Mouse (Mus musculus) midbrain, embryonic 15.5 days (tissue): ENCODE measurements around the gene Pakap. TPM values are rescaled to one million over a fixed set of nuclear protein-coding genes. Genes with fewer than 3 reads are reported as not detected.

ENCODE experiments used
- ATAC-seq: fragments of 200-750 bp; cut with Nextera tagmentation; replicated peaks from 2 replicates; pipeline ENCODE4 v1.8.0; 2017; ENCODE audit warnings: moderate TSS enrichment
- H3K27ac ChIP-seq: fragments of 300-500 bp; sonication (generic); 2 replicates; pipeline ENCODE4 v1.5.1; 2015; ENCODE audit warnings: mild to moderate bottlenecking, inconsistent platforms
- H3K27me3 ChIP-seq: fragments of 300-500 bp; sonication (generic); replicated peaks from 2 replicates; pipeline ENCODE4 v1.6.1; 2015; ENCODE audit warnings: inconsistent platforms
- H3K36me3 ChIP-seq: fragments of 300-500 bp; sonication (generic); replicated peaks from 2 replicates; pipeline ENCODE4 v1.6.1; 2015; ENCODE audit warnings: inconsistent platforms
- H3K4me1 ChIP-seq: fragments of 300-500 bp; sonication (generic); 2 replicates; pipeline ENCODE4 v1.6.1; 2015; ENCODE audit warnings: inconsistent platforms
- H3K4me2 ChIP-seq: fragments of 300-500 bp; sonication (generic); 2 replicates; pipeline ENCODE4 v1.6.1; 2015; ENCODE audit warnings: inconsistent platforms, mild to moderate bottlenecking, moderate library complexity
- H3K4me3 ChIP-seq: fragments of 300-500 bp; sonication (generic); 2 replicates; pipeline ENCODE4 v1.5.1; 2015; ENCODE audit warnings: mild to moderate bottlenecking, inconsistent platforms
- H3K9ac ChIP-seq: fragments of 300-500 bp; sonication (generic); 2 replicates; pipeline ENCODE4 v1.6.1; 2015; ENCODE audit warnings: mild to moderate bottlenecking, inconsistent platforms
- H3K9me3 ChIP-seq: fragments of 300-500 bp; sonication (generic); 2 replicates; pipeline ENCODE4 v1.6.1; 2016; ENCODE audit warnings: inconsistent platforms
- WGBS: fragments of 180-500 bp; shearing (Covaris S2); methylation state at CpG from one replicate; pipeline ENCODE4 v1.1.7; 2015; ENCODE audit warnings: mixed read lengths; 5-methylcytosine and 5-hydroxymethylcytosine counted together
- polyA plus RNA-seq: library from polyadenylated mRNA; unstranded; fragments of >200 nt; fragmentation: Nextera tagmentation; extraction: Ambion mirVana; gene quantifications from 2 replicates; pipeline ENCODE4 v1.2.1, GENCODE M21; 2015

Pakap gene
- polyA plus RNA-seq, 1 experiment from 2014 or later: 10.9 TPM

GRCm38 (mm10) chr4:57715849-57716248 lies 147.9 kb downstream of the Pakap start:
- Histone ChIP-seq H3K27me3 (no peaks in the 10 kb centered on the region), H3K27ac (no peak overlapping the region), H3K4me1 (peaks cover 6% of the 10 kb centered on the region), H3K4me2 (no peak overlapping the region), H3K9ac (no peak overlapping the region), H3K9me3 (no peaks in the 10 kb centered on the region), H3K36me3 (no peaks in the 10 kb centered on the region), H3K4me3 (no peak overlapping the region)
- ATAC-seq: no peak

- no peaks in the 10 kb centered on the region for H3K9me3 ChIP-seq
- WGBS: 31% methylated on average over 4 of the region's 4 CpGs
- no peak; the same call in 1 of the 2 replicates for ATAC-seq
- no peak overlapping the region for H3K9ac ChIP-seq
- no peak overlapping the region for H3K4me3 ChIP-seq
- no peak overlapping the region for H3K27ac ChIP-seq
- H3K27me3 ChIP-seq: no peaks in the 10 kb centered on the region
- H3K4me1 ChIP-seq: peaks cover 6% of the 10 kb centered on the region
- no peaks in the 10 kb centered on the region for H3K36me3 ChIP-seq
- no peak overlapping the region for H3K4me2 ChIP-seq
These were observed 148.8 kb downstream of the Pakap start for GRCm38 (mm10) chr4:57716735-57717134.

- Histone ChIP-seq H3K27ac (no peak within 1 kb of the TSS), H3K4me1 (peaks cover 6% of the 10 kb centered on the region), H3K4me2 (no peak within 1 kb of the TSS), H3K36me3 (no peaks in the 10 kb centered on the region), H3K27me3 (no peaks in the 10 kb centered on the region), H3K4me3 (no peak within 1 kb of the TSS), H3K9ac (no peak within 1 kb of the TSS), H3K9me3 (no peaks in the 10 kb centered on the region)
- no peak for ATAC-seq
- WGBS: 75% methylated on average over 9 of the region's 9 CpGs
These were observed 149.4 kb downstream of the Pakap start, which contains the start of gene Akap2 for GRCm38 (mm10) chr4:57717354-57717753. Akap2 (plus strand) TSS chr4:57717657.

GRCm38 (mm10) chr4:57719370-57719769 lies 151.4 kb downstream of the Pakap start:
- no peaks in the 10 kb centered on the region for H3K36me3 ChIP-seq
- H3K9ac ChIP-seq: no peak overlapping the region
- no peak for ATAC-seq
- no peaks in the 10 kb centered on the region for H3K27me3 ChIP-seq
- no peaks in the 10 kb centered on the region for H3K9me3 ChIP-seq
- no peak overlapping the region for H3K4me2 ChIP-seq
- H3K27ac ChIP-seq: no peak overlapping the region
- WGBS: 88% methylated on average over 1 of the region's 1 CpGs
- peaks cover 6% of the 10 kb centered on the region for H3K4me1 ChIP-seq
- H3K4me3 ChIP-seq: no peak overlapping the region

- Histone ChIP-seq H3K9me3 (no peaks in the 10 kb centered on the region), H3K4me2 (no peak overlapping the region), H3K4me1 (peaks cover 6% of the 10 kb centered on the region), H3K27ac (no peak overlapping the region), H3K27me3 (no peaks in the 10 kb centered on the region), H3K36me3 (no peaks in the 10 kb centered on the region), H3K9ac (no peak overlapping the region), H3K4me3 (no peak overlapping the region)
- 20% methylated on average over 7 of the region's 7 CpGs for WGBS
- no peak for ATAC-seq
These were observed 152.9 kb downstream of the Pakap start for GRCm38 (mm10) chr4:57720869-57721361.

GRCm38 (mm10) chr4:57722296-57722695 lies 154.3 kb downstream of the Pakap start:
- no peaks in the 10 kb centered on the region for H3K27me3 ChIP-seq
- H3K27ac ChIP-seq: no peak overlapping the region
- H3K4me2 ChIP-seq: no peak overlapping the region
- H3K9me3 ChIP-seq: no peaks in the 10 kb centered on the region
- H3K36me3 ChIP-seq: no peaks in the 10 kb centered on the region
- H3K9ac ChIP-seq: no peak overlapping the region
- H3K4me3 ChIP-seq: no peak overlapping the region
- H3K4me1 ChIP-seq: 0 out of 2 replicates have a peak, but pooled peaks cover 3% of the 10 kb centered on the region
- ATAC-seq: no peak
- 90% methylated on average over 4 of the region's 4 CpGs for WGBS

- no peak for ATAC-seq
- no peaks in the 10 kb centered on the region for H3K9me3 ChIP-seq
- WGBS: 46% methylated on average over 2 of the region's 2 CpGs
These were observed 155.7 kb downstream of the Pakap start for GRCm38 (mm10) chr4:57723659-57724058.

GRCm38 (mm10) chr4:57725569-57725968 lies 157.6 kb downstream of the Pakap start:
- no peaks in the 10 kb centered on the region for H3K36me3 ChIP-seq
- no peak overlapping the region for H3K9ac ChIP-seq
- H3K27ac ChIP-seq: no peak overlapping the region
- H3K4me3 ChIP-seq: no peak overlapping the region
- no peaks in the 10 kb centered on the region for H3K9me3 ChIP-seq
- H3K4me1 ChIP-seq: no peaks in the 10 kb centered on the region
- H3K27me3 ChIP-seq: no peaks in the 10 kb centered on the region
- H3K4me2 ChIP-seq: no peak overlapping the region
- WGBS: 74% methylated on average over 1 of the region's 1 CpGs
- no peak for ATAC-seq

More at GRCm38 (mm10) chr4:57723659-57724058, 155.7 kb downstream of the Pakap start:
- Histone ChIP-seq H3K4me1 (no peaks in the 10 kb centered on the region), H3K4me3 (no peak overlapping the region), H3K36me3 (no peaks in the 10 kb centered on the region), H3K9ac (no peak overlapping the region), H3K27me3 (no peaks in the 10 kb centered on the region), H3K27ac (no peak overlapping the region), H3K4me2 (no peak overlapping the region)

GRCm38 (mm10) chr4:57728611-57729183 lies 160.7 kb downstream of the Pakap start:
- Histone ChIP-seq H3K4me3 (no peak overlapping the region), H3K4me1 (no peaks in the 10 kb centered on the region), H3K9me3 (no peaks in the 10 kb centered on the region), H3K9ac (no peak overlapping the region), H3K36me3 (no peaks in the 10 kb centered on the region), H3K27ac (no peak overlapping the region), H3K27me3 (no peaks in the 10 kb centered on the region), H3K4me2 (no peak overlapping the region)
- WGBS: 84% methylated on average over 4 of the region's 4 CpGs
- ATAC-seq: no peak

GRCm38 (mm10) chr4:57730047-57730446 lies 162.1 kb downstream of the Pakap start:
- no peaks in the 10 kb centered on the region for H3K4me1 ChIP-seq
- no peaks in the 10 kb centered on the region for H3K27me3 ChIP-seq
- no peaks in the 10 kb centered on the region for H3K36me3 ChIP-seq
- ATAC-seq: no peak
- no peaks in the 10 kb centered on the region for H3K9me3 ChIP-seq
- H3K27ac ChIP-seq: no peak overlapping the region
- no peak overlapping the region for H3K9ac ChIP-seq
- 93% methylated on average over 6 of the region's 6 CpGs for WGBS
- no peak overlapping the region for H3K4me3 ChIP-seq
- H3K4me2 ChIP-seq: no peak overlapping the region

GRCm38 (mm10) chr4:57730801-57731598 lies 163.0 kb downstream of the Pakap start:
- no peak overlapping the region for H3K4me3 ChIP-seq
- no peak overlapping the region for H3K4me2 ChIP-seq
- H3K36me3 ChIP-seq: no peaks in the 10 kb centered on the region
- H3K27me3 ChIP-seq: no peaks in the 10 kb centered on the region
- H3K9ac ChIP-seq: no peak overlapping the region
- no peaks in the 10 kb centered on the region for H3K9me3 ChIP-seq
- no peak for ATAC-seq
- H3K4me1 ChIP-seq: no peaks in the 10 kb centered on the region
- no peak overlapping the region for H3K27ac ChIP-seq
- WGBS: 77% methylated on average over 11 of the region's 11 CpGs

- Histone ChIP-seq H3K4me1 (no peaks in the 10 kb centered on the region), H3K27ac (no peak overlapping the region), H3K27me3 (no peaks in the 10 kb centered on the region), H3K36me3 (no peaks in the 10 kb centered on the region), H3K4me3 (no peak overlapping the region), H3K9me3 (no peaks in the 10 kb centered on the region), H3K9ac (no peak overlapping the region), H3K4me2 (no peak overlapping the region)
- 89% methylated on average over 5 of the region's 5 CpGs for WGBS
- ATAC-seq: no peak
These were observed 164.4 kb downstream of the Pakap start for GRCm38 (mm10) chr4:57732351-57732750.

GRCm38 (mm10) chr4:57733445-57733844 lies 165.5 kb downstream of the Pakap start:
- Histone ChIP-seq H3K9me3 (no peaks in the 10 kb centered on the region), H3K9ac (no peak overlapping the region), H3K4me1 (no peaks in the 10 kb centered on the region), H3K36me3 (no peaks in the 10 kb centered on the region), H3K27ac (no peak overlapping the region), H3K4me2 (no peak overlapping the region), H3K4me3 (no peak overlapping the region), H3K27me3 (no peaks in the 10 kb centered on the region)
- 75% methylated on average over 3 of the region's 3 CpGs for WGBS
- no peak for ATAC-seq
